Mouse (Mus musculus) embryonic fibroblast, embryonic 13.5 days (primary cell): Measurements from ENCODE around the gene Tmem161a. TPM values are rescaled to one million over a fixed set of nuclear protein-coding genes. Genes with fewer than 3 reads are reported as not detected.

ENCODE experiments used
- H3K27ac ChIP-seq: 2 replicates; pipeline ENCODE4 v1.5.1; 2012; ENCODE audit warnings: low read length, control low read depth, inconsistent platforms; ENCODE audit not compliant: insufficient read depth
- H3K4me1 ChIP-seq: 2 replicates; pipeline ENCODE4 v1.6.1; 2011; ENCODE audit warnings: low read length; ENCODE audit not compliant: control insufficient read depth, insufficient read depth
- H3K4me3 ChIP-seq: 2 replicates; pipeline ENCODE4 v1.5.1; 2011; ENCODE audit warnings: mild to moderate bottlenecking, control low read depth, low read length; ENCODE audit not compliant: insufficient read depth
- CTCF ChIP-seq: IDR thresholded peaks from 2 replicates; pipeline ENCODE4 v1.5.1; 2011; ENCODE audit warnings: mild to moderate bottlenecking, control low read depth, low read length, moderate library complexity, borderline replicate concordance; ENCODE audit not compliant: insufficient read depth
- POLR2A ChIP-seq: IDR thresholded peaks from 2 replicates; pipeline ENCODE4 v1.6.1; 2011; ENCODE audit warnings: low read depth, mild to moderate bottlenecking, control low read depth, low read length, moderate library complexity
- polyA plus RNA-seq: library from polyadenylated mRNA; stranded (reverse); fragments of >200 nt; gene quantifications from 2 replicates; pipeline ENCODE4 v1.2.4, GENCODE M21; 2011; ENCODE audit warnings: low read depth; ENCODE audit not compliant: missing spikeins, insufficient read length

Gene Tmem161a
- polyA plus RNA-seq, 1 experiment: 84.2 TPM

GRCm38 (mm10) chr8:70159211-70159610 lies 12.9 kb upstream of the Tmem161a start:
- TF ChIP-seq CTCF (no peak), POLR2A (no peak)
- no peak overlapping the region for H3K4me3 ChIP-seq

GRCm38 (mm10) chr8:70160015-70160414 lies 12.1 kb upstream of the Tmem161a start:
- H3K4me3 ChIP-seq: no peak overlapping the region
- TF ChIP-seq CTCF: no peak
- no peak for TF ChIP-seq POLR2A
- H3K27ac ChIP-seq: no peak overlapping the region
- H3K4me1 ChIP-seq: no peaks in the 10 kb centered on the region

More at GRCm38 (mm10) chr8:70159211-70159610, 12.9 kb upstream of the Tmem161a start:
- no peaks in the 10 kb centered on the region for H3K4me1 ChIP-seq
- H3K27ac ChIP-seq: no peak overlapping the region

- H3K4me1 ChIP-seq: no peaks in the 10 kb centered on the region
- H3K4me3 ChIP-seq: no peak overlapping the region
- H3K27ac ChIP-seq: no peak overlapping the region
- TF ChIP-seq CTCF (no peak), POLR2A (no peak)
These were observed 8.8 kb upstream of the Tmem161a start for GRCm38 (mm10) chr8:70163316-70163715.

GRCm38 (mm10) chr8:70166504-70167110 lies 5.5 kb upstream of the Tmem161a start:
- no peak overlapping the region for H3K27ac ChIP-seq
- H3K4me3 ChIP-seq: no peak overlapping the region
- H3K4me1 ChIP-seq: no peaks in the 10 kb centered on the region
- TF ChIP-seq POLR2A (no peak), CTCF (peak; percentile 78)

GRCm38 (mm10) chr8:70170116-70170515 lies 2.0 kb upstream of the Tmem161a start:
- Histone ChIP-seq H3K27ac (no peak overlapping the region), H3K4me1 (0 out of 2 replicates have a peak, but pooled peaks cover 3% of the 10 kb centered on the region), H3K4me3 (no peak overlapping the region)
- no peak for TF ChIP-seq POLR2A
- no peak for TF ChIP-seq CTCF

- Histone ChIP-seq H3K4me3 (no peak overlapping the region), H3K27ac (no peak overlapping the region), H3K4me1 (0 out of 2 replicates have a peak, but pooled peaks cover 3% of the 10 kb centered on the region)
- TF ChIP-seq CTCF (no peak), POLR2A (no peak)
These were observed 1.4 kb upstream of the Tmem161a start for GRCm38 (mm10) chr8:70170748-70171147.

- no peak overlapping the region for H3K4me3 ChIP-seq
- H3K27ac ChIP-seq: no peak overlapping the region
- H3K4me1 ChIP-seq: 0 out of 2 replicates have a peak, but pooled peaks cover 3% of the 10 kb centered on the region
- TF ChIP-seq POLR2A (no peak), CTCF (no peak)
These were observed 916 bp upstream of the Tmem161a start for GRCm38 (mm10) chr8:70171240-70171639.

- H3K4me3 ChIP-seq: no peak overlapping the region
These were observed 1.2 kb downstream of the Tmem161a start for GRCm38 (mm10) chr8:70173320-70173719.

GRCm38 (mm10) chr8:70174079-70174478 lies 1.9 kb downstream of the Tmem161a start:
- Histone ChIP-seq H3K4me3 (no peak overlapping the region), H3K27ac (no peak overlapping the region), H3K4me1 (0 out of 2 replicates have a peak, but pooled peaks cover 3% of the 10 kb centered on the region)
- TF ChIP-seq POLR2A: no peak
- no peak for TF ChIP-seq CTCF

More at GRCm38 (mm10) chr8:70173320-70173719, 1.2 kb downstream of the Tmem161a start:
- H3K4me1 ChIP-seq: 0 out of 2 replicates have a peak, but pooled peaks cover 3% of the 10 kb centered on the region
- H3K27ac ChIP-seq: no peak overlapping the region
- TF ChIP-seq POLR2A (no peak), CTCF (no peak)

GRCm38 (mm10) chr8:70178231-70178630 lies 6.1 kb downstream of the Tmem161a start:
- TF ChIP-seq POLR2A (no peak), CTCF (no peak)

GRCm38 (mm10) chr8:70179082-70179481 lies 6.9 kb downstream of the Tmem161a start:
- no peaks in the 10 kb centered on the region for H3K4me1 ChIP-seq
- no peak overlapping the region for H3K4me3 ChIP-seq
- no peak for TF ChIP-seq POLR2A
- no peak; the same call in 1 of the 2 replicates for TF ChIP-seq CTCF
- H3K27ac ChIP-seq: no peak overlapping the region

More at GRCm38 (mm10) chr8:70178231-70178630, 6.1 kb downstream of the Tmem161a start:
- H3K4me3 ChIP-seq: no peak overlapping the region
- no peak overlapping the region for H3K27ac ChIP-seq
- 0 out of 2 replicates have a peak, but pooled peaks cover 3% of the 10 kb centered on the region for H3K4me1 ChIP-seq
